Mouse (Mus musculus): ENCODE measurements at regions not wholly inside any gene's neighbourhood (a gene's known extent, or its start where the extent isn't known, plus 50 kb on each side); places are given as distances from the start of the nearest gene placed in this dataset.
A peak's percentile ranks its signal among the peaks of the same experiment; 100 is the strongest.
"Not testable (repeated sequence)": the region's sequence is repeated elsewhere in the genome, so short reads cannot be mapped to it uniquely, and the experiment has no call there.

DNA sequence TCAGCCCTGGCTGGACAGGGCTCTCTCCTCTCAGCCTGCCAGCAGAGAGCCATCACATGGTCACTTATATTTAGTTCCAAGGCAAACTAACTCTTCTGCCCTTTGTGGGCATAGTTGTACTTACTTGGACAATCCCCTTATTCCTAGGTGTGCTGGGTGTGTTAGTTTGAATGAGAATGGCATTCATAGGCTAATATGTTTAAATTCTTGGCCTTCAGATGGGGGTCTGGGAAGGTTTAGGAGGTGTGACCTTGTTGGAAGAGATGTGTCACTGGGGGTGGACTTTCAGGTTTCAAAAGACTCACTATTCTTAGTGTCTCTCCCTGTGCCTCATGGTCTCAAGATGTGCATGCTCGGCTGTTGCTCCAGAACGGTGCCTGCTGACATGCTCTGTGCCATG lies 250.5 kb upstream of the Myo3a start:
- no peak for DNase-seq (ENCODE audit: low read depth, low spot score)

DNA sequence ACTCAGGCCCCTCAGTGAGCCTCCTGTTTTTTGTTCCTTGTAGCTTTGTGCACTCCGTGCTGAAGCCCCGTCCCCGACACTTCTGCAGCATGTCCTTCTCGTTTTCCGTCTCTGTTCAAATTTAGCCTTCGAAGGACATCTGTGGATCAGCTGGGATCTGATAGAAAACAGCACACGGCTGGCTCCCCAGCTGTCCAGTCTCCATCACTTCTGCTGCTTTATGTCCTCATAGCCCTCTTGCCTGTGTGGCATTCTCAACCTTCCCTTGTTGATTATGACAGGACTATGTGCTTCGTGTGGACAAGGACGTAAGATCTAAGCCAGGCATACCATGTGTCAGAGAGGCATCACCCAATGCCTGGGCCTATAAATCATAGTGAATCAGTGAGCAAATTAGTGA lies 247.1 kb upstream of the Myo3a start:
- no peak for DNase-seq (ENCODE audit: low read depth, low spot score)

DNA sequence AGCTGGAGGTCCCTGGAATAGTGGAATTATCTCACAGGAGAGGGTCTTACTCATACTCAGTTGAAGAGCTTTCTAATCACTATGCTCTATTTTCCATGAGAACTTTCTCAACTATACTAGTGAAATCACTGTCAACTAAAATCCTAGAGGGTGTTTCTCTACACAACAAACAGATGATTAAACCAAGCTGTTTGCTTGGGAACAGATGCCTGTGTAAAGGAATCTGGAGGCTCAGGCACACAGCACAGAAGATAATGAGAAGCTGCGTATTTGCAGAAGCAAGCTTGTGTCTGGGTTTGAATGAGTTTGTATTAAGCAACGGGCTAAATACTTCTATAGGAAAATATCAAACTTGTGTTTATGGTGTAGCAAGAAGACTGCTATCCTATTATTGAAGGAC lies 202.9 kb upstream of the Myo3a start:
- no peak for DNase-seq (ENCODE audit: low read depth, low spot score)

DNA sequence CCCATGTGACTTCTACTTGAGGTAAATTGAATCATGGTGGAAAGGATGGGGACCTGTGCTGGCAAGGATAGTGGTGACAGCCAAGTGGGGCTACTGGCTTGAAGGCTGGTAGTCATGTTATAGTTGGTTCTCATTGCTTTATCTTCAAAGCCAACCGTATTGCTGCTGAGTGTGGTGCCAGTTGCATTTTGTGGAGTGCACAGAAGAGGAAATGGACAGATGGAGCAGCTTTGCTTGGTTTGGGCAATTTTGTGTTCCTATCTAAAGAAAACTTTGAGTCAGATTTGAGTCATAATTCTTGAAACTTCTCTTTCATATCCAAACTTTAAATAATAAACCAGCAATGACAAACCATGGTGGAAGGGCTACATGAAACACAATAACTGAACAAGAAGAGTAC lies 200.5 kb upstream of the Myo3a start:
- DNase-seq (ENCODE audit: low read depth, low spot score): no peak

DNA sequence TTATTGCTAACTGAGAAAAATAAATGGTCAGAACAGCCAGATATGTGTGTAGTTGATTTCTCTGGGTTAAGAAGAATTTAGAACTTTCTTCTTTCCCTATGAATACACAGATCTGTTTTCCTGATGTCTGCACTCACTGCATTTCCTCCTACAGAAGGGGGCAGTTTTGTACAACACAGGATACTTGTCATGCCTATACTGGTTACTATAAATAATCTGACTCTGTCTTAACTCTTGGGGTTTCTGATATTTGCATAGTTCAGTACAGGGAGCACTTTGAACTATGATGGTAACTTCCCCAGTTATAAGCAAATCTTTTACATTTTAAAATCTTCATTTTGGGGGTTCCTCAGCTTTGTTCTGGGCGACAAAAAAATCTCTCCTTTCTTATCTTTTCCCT lies 198.7 kb upstream of the Myo3a start:
- no peak for DNase-seq (ENCODE audit: low read depth, low spot score)

DNA sequence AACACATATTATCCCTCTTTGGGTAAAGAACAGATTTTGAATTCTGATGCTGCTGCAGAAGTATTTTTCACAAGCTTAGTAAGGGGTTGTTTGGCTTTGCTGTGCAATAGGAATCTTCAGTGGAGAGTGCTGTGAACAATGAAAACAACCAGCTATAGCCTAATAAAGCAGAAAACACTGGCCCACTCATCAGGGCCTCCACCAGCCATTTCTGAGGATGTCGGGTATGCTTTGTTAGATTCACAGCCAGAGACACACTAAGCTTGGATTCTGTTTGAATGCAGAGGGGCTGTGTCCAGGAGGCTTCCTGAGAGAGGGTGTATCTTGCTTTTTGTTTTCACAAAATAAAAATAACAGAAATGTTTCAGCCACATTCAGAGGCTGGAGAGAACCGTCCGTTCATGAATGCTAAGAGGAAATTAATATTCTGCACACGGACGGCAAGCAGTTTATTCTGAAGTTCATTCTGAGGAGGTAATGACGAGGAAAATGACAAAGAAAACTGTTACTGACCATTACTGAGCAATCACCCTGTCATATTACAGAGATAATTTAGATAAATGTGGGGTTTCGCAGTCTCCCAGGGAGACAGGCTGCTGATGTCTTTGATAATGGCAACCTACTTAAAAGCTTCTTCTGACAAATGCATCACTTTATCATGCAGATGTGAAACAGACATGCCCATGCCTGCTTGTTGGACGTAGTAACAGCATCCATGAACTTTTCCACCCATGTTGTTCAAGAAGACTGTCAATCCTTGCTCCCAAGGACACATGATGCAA lies 198.1 kb upstream of the Myo3a start:
- DNase-seq (ENCODE audit: low read depth, low spot score): no peak

DNA sequence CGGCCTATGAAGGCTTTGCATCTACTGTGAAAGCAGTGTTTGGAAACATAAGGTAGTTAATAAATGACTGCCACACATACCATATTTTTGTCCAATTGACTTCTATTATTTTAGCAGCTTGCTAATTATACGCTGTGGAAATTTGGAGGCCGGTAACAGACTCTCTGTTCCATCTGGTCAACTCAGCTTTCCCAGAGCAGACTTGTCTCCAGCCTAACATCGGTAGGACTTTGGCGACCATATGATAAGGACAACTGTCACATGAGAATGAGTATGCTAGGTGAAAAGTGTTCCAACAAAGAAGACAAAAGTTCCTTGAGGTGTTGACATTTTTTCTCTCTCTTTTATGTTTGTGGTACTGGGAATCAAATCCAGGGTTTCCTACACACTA lies 197.5 kb upstream of the Myo3a start:
- no peak for DNase-seq (ENCODE audit: low read depth, low spot score)

DNA sequence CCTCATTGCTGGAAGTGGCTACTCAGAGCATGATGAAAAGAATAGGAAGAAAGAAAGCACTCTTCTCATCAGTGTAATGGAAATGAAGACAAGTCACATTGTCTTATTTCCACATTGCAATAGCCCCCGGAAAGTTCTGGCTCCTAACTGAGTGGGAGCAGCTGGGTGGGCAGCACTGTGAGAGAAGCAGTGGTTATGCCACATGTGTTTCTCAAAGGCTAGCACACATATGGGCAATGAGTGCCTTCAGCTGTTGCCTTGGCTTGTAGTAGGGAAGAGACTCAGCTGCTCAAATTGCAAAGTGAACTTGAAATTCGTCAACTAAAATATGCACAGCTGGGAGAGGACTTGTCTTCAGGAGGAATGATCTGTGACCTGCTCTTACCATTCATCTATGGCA lies 190.5 kb upstream of the Myo3a start:
- no peak for DNase-seq (ENCODE audit: low read depth, low spot score)

DNA sequence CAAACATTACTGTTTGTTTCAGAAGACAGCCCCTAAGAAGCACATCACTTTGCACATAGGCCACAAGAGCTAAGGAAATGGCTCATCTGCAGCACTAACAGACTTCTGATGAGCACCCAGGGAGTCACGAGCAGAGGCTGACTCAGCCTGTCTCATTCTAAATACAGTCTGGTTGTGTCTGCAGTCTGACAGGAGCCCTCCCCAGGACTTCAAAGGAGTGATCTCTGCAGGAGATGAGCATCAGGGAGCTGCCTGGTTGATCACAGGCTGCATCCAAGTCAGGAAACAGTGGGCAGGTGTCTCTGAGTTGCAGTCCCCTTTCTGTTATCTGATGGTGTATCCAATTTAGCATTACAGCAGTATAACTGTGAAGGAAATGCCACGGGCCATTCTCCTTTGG lies 188.5 kb upstream of the Myo3a start:
- no peak for DNase-seq (ENCODE audit: low read depth, low spot score)

DNA sequence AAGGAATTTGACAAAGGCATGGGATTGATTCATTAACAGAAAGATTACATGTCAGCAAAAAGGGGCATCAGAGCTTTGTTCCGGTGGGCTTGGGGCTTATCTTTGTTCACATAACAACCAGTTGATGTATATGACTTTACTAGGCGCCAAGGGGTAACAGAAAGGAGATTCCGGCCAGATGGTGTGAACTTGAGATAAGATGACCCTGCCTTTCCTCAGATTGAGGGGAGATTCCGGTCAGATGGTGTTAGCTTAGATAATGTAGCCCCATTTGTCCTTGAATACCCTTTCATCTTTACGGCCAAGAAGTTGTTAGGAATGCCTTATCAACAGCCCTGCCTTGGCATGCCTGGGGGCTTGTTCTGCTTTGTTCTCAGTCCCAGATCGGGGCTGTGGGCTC lies 183.4 kb upstream of the Myo3a start:
- not testable (repeated sequence) for DNase-seq (ENCODE audit: low read depth, low spot score)

DNA sequence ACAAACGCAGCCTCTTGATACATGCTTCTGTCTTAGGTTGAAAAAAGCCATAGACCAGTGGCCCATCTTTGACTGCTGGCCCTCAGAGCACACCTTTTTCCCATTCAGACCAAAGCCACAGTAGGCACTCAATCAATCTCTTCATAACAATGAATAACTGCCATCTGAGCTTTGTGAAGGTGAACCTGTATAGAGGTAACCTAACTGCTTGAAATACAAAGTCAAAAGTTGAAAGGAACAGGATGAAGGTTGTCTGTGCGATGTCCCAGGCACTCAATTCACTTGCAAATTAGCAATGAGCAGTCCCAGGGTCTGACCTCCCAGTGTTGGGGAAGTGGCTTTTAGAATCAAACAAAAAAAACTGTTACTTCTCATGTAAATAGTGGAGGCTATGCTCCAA lies 182.4 kb upstream of the Myo3a start:
- DNase-seq (ENCODE audit: low read depth, low spot score): no peak

DNA sequence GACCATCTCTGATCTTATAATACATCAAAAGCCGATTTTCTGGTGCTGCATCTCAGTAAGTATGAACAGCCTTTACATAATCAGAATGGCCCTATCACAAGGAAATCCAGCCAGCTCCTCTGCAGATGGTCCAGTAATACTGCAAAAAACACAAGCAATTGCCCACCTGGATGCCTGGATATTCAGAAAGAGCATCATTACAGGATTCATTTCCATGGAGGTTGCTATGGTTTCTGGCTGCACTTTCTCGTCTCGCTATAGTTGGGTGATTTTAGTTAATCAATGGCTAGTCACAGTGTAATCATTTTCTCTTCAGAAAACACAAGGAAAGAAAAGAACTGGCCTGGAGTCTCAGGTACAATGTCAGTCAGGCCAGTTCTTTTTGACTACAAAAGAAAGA lies 179.8 kb upstream of the Myo3a start:
- DNase-seq (ENCODE audit: low read depth, low spot score): no peak

DNA sequence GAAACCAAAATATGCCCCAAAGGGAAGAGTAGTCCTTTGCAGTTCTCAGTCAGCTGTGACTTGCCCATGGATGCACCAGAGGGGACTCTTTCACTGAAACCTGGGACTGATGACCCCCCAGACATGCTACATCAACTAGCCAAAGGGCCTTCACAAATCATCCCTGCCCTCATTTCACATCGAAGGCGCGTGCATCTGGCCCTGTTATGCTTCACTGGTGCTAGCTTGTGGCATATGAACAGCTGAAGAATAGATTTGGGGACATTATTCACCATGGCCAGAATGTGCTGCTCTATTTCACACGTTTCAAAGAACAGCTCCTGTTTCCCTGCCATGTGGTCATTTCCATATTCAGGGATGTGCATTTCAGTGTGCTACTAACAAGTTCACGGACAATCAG lies 160.8 kb upstream of the Myo3a start:
- no peak for DNase-seq (ENCODE audit: low read depth, low spot score)

DNA sequence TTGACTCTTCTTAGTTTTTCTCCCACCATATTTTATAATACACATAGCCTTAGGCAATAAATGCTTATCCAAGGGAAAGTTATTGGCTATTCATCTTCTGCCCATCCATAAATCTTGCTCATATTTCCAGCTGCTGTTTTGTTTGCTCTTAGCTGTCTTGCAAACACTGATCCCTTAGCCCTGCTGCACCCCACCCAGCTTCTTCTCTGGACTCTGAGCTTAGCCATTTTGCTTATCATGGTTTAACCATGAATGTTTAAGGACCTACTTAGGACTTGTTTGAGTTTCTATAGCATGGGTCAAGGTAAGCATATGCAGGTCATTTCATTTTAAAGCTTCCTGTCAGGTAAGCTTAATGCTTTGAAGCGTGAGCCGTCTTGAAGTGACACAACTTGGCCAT lies 130.5 kb upstream of the Myo3a start:
- no peak for DNase-seq (ENCODE audit: low read depth, low spot score)

DNA sequence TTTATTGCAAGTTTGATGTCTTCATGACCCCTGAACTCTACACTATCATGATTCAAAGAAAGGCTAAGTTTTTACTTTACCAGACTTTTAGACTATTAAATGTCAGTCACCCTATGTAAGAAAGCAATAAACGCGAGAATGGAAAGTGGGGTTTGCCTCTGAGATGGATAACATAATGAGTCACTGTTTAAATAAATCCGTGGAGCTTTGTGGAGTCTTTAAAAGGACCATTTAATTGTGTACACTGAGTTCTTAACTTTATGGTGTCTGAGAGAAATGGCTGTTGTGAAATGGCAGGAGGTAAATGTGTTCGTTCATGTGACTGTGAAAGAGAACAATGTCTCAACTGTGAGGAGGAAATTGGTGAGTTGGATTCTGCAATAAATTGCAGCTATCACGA lies 122.2 kb upstream of the Myo3a start:
- DNase-seq (ENCODE audit: low read depth, low spot score): peak; percentile 67

DNA sequence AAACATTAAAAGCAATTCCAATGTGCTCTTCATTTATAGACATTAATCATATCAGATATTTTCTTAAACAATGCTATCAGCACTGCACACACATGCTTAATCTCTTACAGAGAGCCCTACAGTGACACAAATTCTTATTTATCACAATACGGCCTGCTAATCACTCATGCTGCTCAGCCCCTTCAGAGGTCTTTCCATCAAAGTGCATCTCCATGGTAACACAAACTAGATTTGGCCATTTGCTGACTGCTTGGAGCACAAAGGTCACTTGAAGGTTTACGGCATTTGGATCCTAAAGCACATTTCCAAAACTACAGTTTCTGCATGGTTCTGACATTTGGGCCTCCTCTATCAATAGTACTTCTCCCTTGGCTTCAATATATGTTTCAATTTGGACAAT lies 77.6 kb upstream of the Myo3a start:
- no peak for DNase-seq (ENCODE audit: low read depth, low spot score)

DNA sequence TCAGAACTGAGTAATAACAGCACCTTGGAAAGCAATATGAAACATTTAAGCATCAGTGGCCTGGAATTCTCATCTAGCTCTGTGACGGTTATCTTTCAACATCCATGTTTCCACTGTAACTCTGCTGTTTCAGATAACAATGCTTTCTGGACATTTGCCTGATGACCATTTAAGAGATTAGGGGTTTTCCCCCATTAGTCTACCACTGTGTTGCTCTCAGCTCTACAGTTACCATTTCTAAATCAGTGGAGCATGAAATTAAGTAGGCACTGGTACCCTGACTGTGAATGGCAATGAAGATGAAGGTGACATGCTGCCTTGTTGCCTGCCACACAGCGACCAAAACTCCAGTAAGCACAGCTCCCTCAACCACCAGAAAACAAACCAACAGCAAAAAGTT lies 70.7 kb upstream of the Myo3a start:
- DNase-seq (ENCODE audit: low read depth, low spot score): no peak

DNA sequence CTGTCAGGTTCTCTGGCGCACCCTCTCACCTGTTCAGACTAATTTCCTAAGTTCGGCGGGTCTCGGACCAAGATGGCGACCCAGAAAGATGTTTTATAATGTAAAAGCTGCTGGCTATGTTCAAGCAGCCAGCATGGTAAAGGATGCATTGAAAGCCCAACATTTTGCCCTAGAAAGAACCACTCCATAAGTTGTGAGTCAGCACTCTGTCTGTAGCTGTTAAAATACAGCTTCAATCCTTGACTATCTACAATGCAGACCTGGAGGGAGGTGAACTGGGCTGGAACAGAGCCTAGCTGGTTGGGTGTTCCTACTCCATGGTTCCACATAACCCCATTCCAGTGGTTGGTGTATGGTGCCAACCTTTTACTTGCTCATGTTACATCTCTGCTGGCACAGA lies 61.9 kb upstream of the Myo3a start:
- no peak for DNase-seq (ENCODE audit: low read depth, low spot score)

DNA sequence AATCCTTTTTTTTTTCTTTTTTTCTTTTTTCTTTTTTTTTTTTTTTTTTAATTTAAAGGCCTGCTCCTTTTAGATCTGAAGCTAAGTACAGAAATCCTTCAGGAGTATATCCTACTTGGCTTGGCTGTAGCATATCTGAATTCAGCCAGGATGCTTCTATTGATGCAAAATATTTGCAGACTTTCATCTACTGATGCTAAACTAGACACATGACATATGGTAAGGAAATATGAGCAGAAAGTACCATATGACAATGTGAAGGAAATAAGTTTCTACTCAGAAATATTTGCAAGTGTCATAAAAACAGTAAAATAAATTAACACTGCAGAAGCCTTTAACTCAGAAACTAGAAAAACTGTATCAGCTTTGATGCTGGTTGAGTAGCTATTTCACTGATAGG lies 61.4 kb upstream of the Myo3a start:
- no peak for DNase-seq (ENCODE audit: low read depth, low spot score)
